Mouse (Mus musculus): ENCODE measurements at regions not wholly inside any gene's neighbourhood (a gene's known extent, or its start where the extent isn't known, plus 50 kb on each side); places are given as distances from the start of the nearest gene placed in this dataset.

- Histone ChIP-seq H3K4me3 (no peak overlapping the region), H3K4me1 (replicated peaks) (peaks cover 32% of the 10 kb centered on the region), H3K9me3 (0 out of 2 replicates have a peak, but pooled peaks cover 6% of the 10 kb centered on the region), H3K36me3 (no peaks in the 10 kb centered on the region), H3K4me2 (no peak overlapping the region), H3K27me3 (no peaks in the 10 kb centered on the region), H3K27ac (no peak overlapping the region), H3K9ac (no peak overlapping the region)
- WGBS, result 72% methylated on average over 3 of the region's 3 CpGs
- ATAC-seq (ENCODE audit: low FRiP score), result no peak
These were observed 168.5 kb downstream of the Cdh26 start for GRCm38 (mm10) chr2:178598836-178599235.

GRCm38 (mm10) chr2:178603443-178603842 lies 173.1 kb downstream of the Cdh26 start:
- H3K27me3 ChIP-seq, result no peaks in the 10 kb centered on the region
- ATAC-seq (ENCODE audit: low FRiP score), result no peak
- H3K4me1 ChIP-seq (replicated peaks), result no peaks in the 10 kb centered on the region
- H3K4me3 ChIP-seq, result no peak overlapping the region
- WGBS, result 78% methylated on average over 2 of the region's 2 CpGs
- no peak overlapping the region for H3K9ac ChIP-seq
- H3K9me3 ChIP-seq, result 0 out of 2 replicates have a peak, but pooled peaks cover 6% of the 10 kb centered on the region
- H3K27ac ChIP-seq, result no peak overlapping the region
- no peaks in the 10 kb centered on the region for H3K36me3 ChIP-seq
- H3K4me2 ChIP-seq, result no peak overlapping the region

GRCm38 (mm10) chr2:178606733-178607132 lies 176.4 kb downstream of the Cdh26 start:
- no peak overlapping the region for H3K4me3 ChIP-seq
- no peak overlapping the region for H3K9ac ChIP-seq
- 77% methylated on average over 4 of the region's 4 CpGs for WGBS
- no peak overlapping the region for H3K4me2 ChIP-seq
- no peaks in the 10 kb centered on the region for H3K4me1 ChIP-seq (replicated peaks)
- no peak overlapping the region for H3K27ac ChIP-seq
- no peak for ATAC-seq (ENCODE audit: low FRiP score)
- H3K27me3 ChIP-seq, result no peaks in the 10 kb centered on the region
- H3K36me3 ChIP-seq, result no peaks in the 10 kb centered on the region
- H3K9me3 ChIP-seq, result no peaks in the 10 kb centered on the region

GRCm38 (mm10) chr2:178610211-178610975 lies 180.1 kb downstream of the Cdh26 start:
- ATAC-seq (ENCODE audit: low FRiP score), result no peak
- Histone ChIP-seq H3K9ac (no peak overlapping the region), H3K4me2 (no peak overlapping the region), H3K27me3 (no peaks in the 10 kb centered on the region), H3K9me3 (no peaks in the 10 kb centered on the region), H3K36me3 (no peaks in the 10 kb centered on the region), H3K27ac (no peak overlapping the region), H3K4me3 (no peak overlapping the region), H3K4me1 (replicated peaks) (no peaks in the 10 kb centered on the region)
- WGBS, result 55% methylated on average over 18 of the region's 18 CpGs

- Histone ChIP-seq H3K9me3 (no peaks in the 10 kb centered on the region), H3K4me1 (replicated peaks) (peaks cover 12% of the 10 kb centered on the region), H3K4me3 (no peak overlapping the region), H3K27me3 (no peaks in the 10 kb centered on the region), H3K4me2 (no peak overlapping the region), H3K36me3 (no peaks in the 10 kb centered on the region), H3K27ac (no peak overlapping the region), H3K9ac (no peak overlapping the region)
- ATAC-seq (ENCODE audit: low FRiP score), result no peak
- WGBS, result 55% methylated on average over 7 of the region's 7 CpGs
These were observed 184.4 kb downstream of the Cdh26 start for GRCm38 (mm10) chr2:178614761-178615160.

- no peaks in the 10 kb centered on the region; the same call in 1 of the 2 replicates for H3K27me3 ChIP-seq
- 0 out of 2 replicates have a peak, but pooled peaks cover under 1% of the 10 kb centered on the region for H3K4me1 ChIP-seq (replicated peaks)
- WGBS, result 72% methylated on average over 3 of the region's 3 CpGs
- no peak overlapping the region for H3K4me3 ChIP-seq
- no peaks in the 10 kb centered on the region for H3K36me3 ChIP-seq
- H3K9me3 ChIP-seq, result no peaks in the 10 kb centered on the region
- no peak overlapping the region for H3K9ac ChIP-seq
- no peak overlapping the region for H3K4me2 ChIP-seq
- no peak for ATAC-seq (ENCODE audit: low FRiP score)
- no peak overlapping the region for H3K27ac ChIP-seq
These were observed 192.5 kb downstream of the Cdh26 start for GRCm38 (mm10) chr2:178622801-178623200.

- H3K4me1 ChIP-seq (replicated peaks), result 0 out of 2 replicates have a peak, but pooled peaks cover 10% of the 10 kb centered on the region
- H3K4me3 ChIP-seq, result no peak overlapping the region
- H3K9me3 ChIP-seq, result no peaks in the 10 kb centered on the region
- H3K27me3 ChIP-seq, result peaks cover 4% of the 10 kb centered on the region; the same call in 1 of the 2 replicates
- no peak for ATAC-seq (ENCODE audit: low FRiP score)
- H3K36me3 ChIP-seq, result no peaks in the 10 kb centered on the region
- H3K4me2 ChIP-seq, result no peak overlapping the region
- no peak overlapping the region for H3K9ac ChIP-seq
- 78% methylated on average over 3 of the region's 3 CpGs for WGBS
- H3K27ac ChIP-seq, result no peak overlapping the region
These were observed 194.1 kb downstream of the Cdh26 start for GRCm38 (mm10) chr2:178624475-178624874.

GRCm38 (mm10) chr2:178624907-178625306 lies 194.6 kb downstream of the Cdh26 start:
- no peaks in the 10 kb centered on the region for H3K9me3 ChIP-seq
- H3K4me2 ChIP-seq, result no peak overlapping the region
- H3K27me3 ChIP-seq, result peaks cover 4% of the 10 kb centered on the region; the same call in 1 of the 2 replicates
- H3K36me3 ChIP-seq, result no peaks in the 10 kb centered on the region
- 0 out of 2 replicates have a peak, but pooled peaks cover 10% of the 10 kb centered on the region for H3K4me1 ChIP-seq (replicated peaks)
- no peak for ATAC-seq (ENCODE audit: low FRiP score)
- no peak overlapping the region for H3K9ac ChIP-seq
- H3K4me3 ChIP-seq, result no peak overlapping the region
- no peak overlapping the region for H3K27ac ChIP-seq
- WGBS, result 78% methylated on average over 1 of the region's 1 CpGs

GRCm38 (mm10) chr2:178629756-178630155 lies 199.4 kb downstream of the Cdh26 start:
- no peaks in the 10 kb centered on the region for H3K36me3 ChIP-seq
- H3K27me3 ChIP-seq, result peaks cover 9% of the 10 kb centered on the region; the same call in 1 of the 2 replicates
- H3K4me2 ChIP-seq, result no peak overlapping the region
- H3K4me3 ChIP-seq, result no peak overlapping the region
- H3K9me3 ChIP-seq, result no peaks in the 10 kb centered on the region
- H3K27ac ChIP-seq, result no peak overlapping the region
- WGBS, result 21% methylated on average over 7 of the region's 7 CpGs
- no peak overlapping the region for H3K9ac ChIP-seq
- peaks cover 38% of the 10 kb centered on the region for H3K4me1 ChIP-seq (replicated peaks)
- ATAC-seq (ENCODE audit: low FRiP score), result no peak

- H3K4me1 ChIP-seq (replicated peaks), result peaks cover 46% of the 10 kb centered on the region
- no peaks in the 10 kb centered on the region for H3K9me3 ChIP-seq
- no peak overlapping the region for H3K4me2 ChIP-seq
- peaks cover 9% of the 10 kb centered on the region; the same call in 1 of the 2 replicates for H3K27me3 ChIP-seq
- no peak overlapping the region for H3K4me3 ChIP-seq
- no peak overlapping the region for H3K27ac ChIP-seq
- WGBS, result 78% methylated on average over 12 of the region's 12 CpGs
- no peak; the same call in 1 of the 2 replicates for ATAC-seq (ENCODE audit: low FRiP score)
- no peaks in the 10 kb centered on the region for H3K36me3 ChIP-seq
- no peak overlapping the region for H3K9ac ChIP-seq
These were observed 200.2 kb downstream of the Cdh26 start for GRCm38 (mm10) chr2:178630511-178630910.

GRCm38 (mm10) chr2:178631336-178631735 lies 201.0 kb downstream of the Cdh26 start:
- ATAC-seq (ENCODE audit: low FRiP score), result no peak
- Histone ChIP-seq H3K9ac (no peak overlapping the region), H3K4me1 (replicated peaks) (peaks cover 52% of the 10 kb centered on the region), H3K36me3 (no peaks in the 10 kb centered on the region), H3K27me3 (peaks cover 9% of the 10 kb centered on the region; the same call in 1 of the 2 replicates), H3K27ac (no peak overlapping the region), H3K4me2 (no peak overlapping the region), H3K9me3 (no peaks in the 10 kb centered on the region), H3K4me3 (no peak overlapping the region)
- 63% methylated on average over 3 of the region's 3 CpGs for WGBS

- H3K4me3 ChIP-seq, result no peak overlapping the region
- WGBS, result 67% methylated on average over 12 of the region's 12 CpGs
- H3K9ac ChIP-seq, result no peak overlapping the region
- no peaks in the 10 kb centered on the region for H3K9me3 ChIP-seq
- H3K36me3 ChIP-seq, result no peaks in the 10 kb centered on the region
- 0 out of 2 replicates have a peak, but pooled peaks cover 9% of the 10 kb centered on the region for H3K27me3 ChIP-seq
- no peak overlapping the region for H3K4me2 ChIP-seq
- no peak overlapping the region for H3K27ac ChIP-seq
- peaks cover 52% of the 10 kb centered on the region for H3K4me1 ChIP-seq (replicated peaks)
- ATAC-seq (ENCODE audit: low FRiP score), result no peak
These were observed 201.6 kb downstream of the Cdh26 start for GRCm38 (mm10) chr2:178631966-178632365.

Measured in hindbrain, embryonic 13.5 days (tissue).